Mouse (Mus musculus) neutrophil, adult 59 days (primary cell): ENCODE results near the gene Nr1h5. TPM values are rescaled to one million over a fixed set of nuclear protein-coding genes. Genes with fewer than 3 reads are reported as not detected.

ENCODE experiments used
- total RNA-seq, 2 experiments: library from RNA; stranded (reverse); gene quantifications; 1 replicate in 1 of 2; 2 replicates in 1 of 2; pipeline ENCODE4 v1.2.4; 2023

Nr1h5 gene
- not detected for total RNA-seq

GRCm38 (mm10) chr3:102964033-102964432, at the start of gene Nr1h5:
Nr1h5 (minus strand) TSS chr3:102964133.

GRCm38 (mm10) chr3:102995605-102996321, 31.8 kb upstream of the Nr1h5 start, which contains the start of gene Sike1:
Sike1 (plus strand) TSS chr3:102995708.

DNA sequence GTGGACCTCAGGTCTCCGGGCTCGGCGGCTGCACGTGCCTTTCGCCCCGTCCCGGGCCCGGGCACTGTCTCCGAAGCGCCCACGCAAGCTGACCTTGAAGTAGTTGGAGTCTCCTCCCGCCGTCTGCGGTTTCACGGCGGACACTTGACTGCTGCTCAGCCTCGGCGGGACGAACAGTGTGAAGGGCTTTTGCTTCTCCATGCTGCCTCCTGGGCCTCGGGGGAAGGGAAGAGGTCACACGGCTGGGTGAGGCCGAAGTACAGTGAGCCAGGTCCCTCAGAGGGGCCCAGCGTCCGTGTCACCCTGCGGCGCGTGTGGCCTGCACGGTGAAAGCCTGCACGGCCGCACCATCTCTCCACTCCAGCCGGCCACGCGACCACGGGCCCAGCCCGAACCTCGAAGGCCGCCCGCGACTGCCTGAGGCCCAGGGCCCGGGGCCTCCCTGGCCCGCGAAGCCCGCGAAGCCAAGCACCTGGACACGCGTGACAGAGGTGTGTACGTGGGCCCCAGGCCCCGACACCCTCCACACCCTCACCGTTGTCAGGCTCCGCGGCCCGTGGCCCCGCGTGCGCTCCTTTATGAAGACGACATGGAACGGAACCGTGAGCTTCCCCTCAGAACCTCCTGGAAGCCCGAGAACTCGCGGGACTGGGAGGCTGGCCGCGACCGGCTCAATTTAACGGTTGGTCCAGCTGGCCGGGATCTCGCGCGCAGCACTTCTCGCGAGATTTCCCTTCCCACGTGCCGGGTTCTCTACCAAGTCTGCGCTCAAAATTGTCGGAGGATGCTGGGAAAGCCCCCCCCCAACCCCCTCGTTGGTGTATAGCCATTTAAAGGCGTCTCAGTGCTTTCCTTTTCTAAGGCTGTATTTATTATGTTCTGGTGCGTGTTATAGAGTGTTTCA, 28.2 kb downstream of the Nr1h5 start, which contains the start of gene Sycp1:
Gene Sycp1, minus strand, starts transcription at position 650 of the 904 bp plus-strand sequence.

Other genes starting within 250 kb of the Nr1h5 start
- gene Tspan2, start 229.6 kb downstream of the Nr1h5 start, total RNA-seq = 10 to 100 TPM; 23.1 to 24.4 TPM
- not detected for gene Tshb, start 181.4 kb downstream of the Nr1h5 start, total RNA-seq
- gene Sycp1, start 28.0 kb downstream of the Nr1h5 start, total RNA-seq = not detected
- 10 to 100 TPM; 56.2 to 63.7 TPM for gene Sike1, start 31.6 kb upstream of the Nr1h5 start, total RNA-seq
- gene Csde1, start 56.3 kb upstream of the Nr1h5 start, total RNA-seq = 100 to 1,000 TPM; 247 to 277 TPM
- gene Nras, start 94.2 kb upstream of the Nr1h5 start, total RNA-seq = 10 to 100 TPM; 83.3 to 87.5 TPM
- gene Ampd1, start 109.9 kb upstream of the Nr1h5 start, total RNA-seq = not detected
- gene Dennd2c, start 138.5 kb upstream of the Nr1h5 start, total RNA-seq = 1 to 10 TPM; 1.4 to 2.4 TPM
- 10 to 100 TPM; 35.9 to 39.1 TPM for gene Bcas2, start 207.5 kb upstream of the Nr1h5 start, total RNA-seq